Mouse (Mus musculus): Measurements from ENCODE around the gene Barhl2.

- TF ChIP-seq POLR2A (IDR thresholded peaks at IDR 0.05; ENCODE audit: low read depth, low read length), result no peak
- peak; percentile 43; the same call in 1 of the 2 replicates for TF ChIP-seq CTCF (IDR thresholded peaks at IDR 0.05; ENCODE audit: borderline replicate concordance, insufficient read depth, low read length)
Observed at GRCm38 (mm10) chr5:106461913-106462312, 3.9 kb upstream of the Barhl2 start.
